Mouse (Mus musculus) liver, adult 2 months (tissue): Measurements from ENCODE around the gene Sars. TPM values are rescaled to one million over a fixed set of nuclear protein-coding genes. Genes with fewer than 3 reads are reported as not detected.

ENCODE experiments used
- DNase-seq: peaks from one replicate; pipeline ENCODE4 v3.0.0-alpha.2; 2011; ENCODE audit warnings: low read depth, low spot score; ENCODE audit errors: extremely low read depth
- H3K27ac ChIP-seq: fragments of 200-500 bp; replicated peaks from 2 replicates; pipeline ENCODE4 v1.5.1; 2012; ENCODE audit warnings: low read depth, mild to moderate bottlenecking, control low read depth, inconsistent platforms, low read length; ENCODE audit not compliant: insufficient read depth
- H3K27me3 ChIP-seq: fragments of 200-500 bp; 2 replicates; pipeline ENCODE4 v1.6.1; 2012; ENCODE audit warnings: mild to moderate bottlenecking, moderate library complexity, low read length, inconsistent platforms; ENCODE audit not compliant: control insufficient read depth, insufficient read depth
- H3K36me3 ChIP-seq: fragments of 200-500 bp; 2 replicates; pipeline ENCODE4 v1.6.1; 2012; ENCODE audit warnings: low read length, inconsistent platforms; ENCODE audit not compliant: control insufficient read depth, insufficient read depth
- H3K4me1 ChIP-seq: fragments of 200-500 bp; 2 replicates; pipeline ENCODE4 v1.6.1; 2011; ENCODE audit warnings: low read length; ENCODE audit not compliant: control insufficient read depth, insufficient read depth
- H3K4me3 ChIP-seq: fragments of 200-500 bp; 2 replicates; pipeline ENCODE4 v1.5.1; 2011; ENCODE audit warnings: low read depth, mild to moderate bottlenecking, control low read depth, low read length, moderate library complexity; ENCODE audit not compliant: insufficient read depth
- H3K79me2 ChIP-seq: fragments of 200-500 bp; 2 replicates; pipeline ENCODE4 v1.6.1; 2012; ENCODE audit warnings: inconsistent platforms, mild to moderate bottlenecking, low read length, moderate library complexity; ENCODE audit not compliant: control insufficient read depth, insufficient read depth
- H3K9ac ChIP-seq: fragments of 200-500 bp; 2 replicates; pipeline ENCODE4 v1.6.1; 2012; ENCODE audit warnings: low read depth, mild to moderate bottlenecking, control low read depth, inconsistent platforms, low read length
- CTCF ChIP-seq: fragments of 200-500 bp; IDR thresholded peaks from 2 replicates; pipeline ENCODE4 v1.5.1; 2011; ENCODE audit warnings: low read depth, low read length, control low read depth
- POLR2A ChIP-seq: fragments of 200-500 bp; IDR thresholded peaks from 2 replicates; pipeline ENCODE4 v1.6.1; 2011; ENCODE audit warnings: low read length, control low read depth; ENCODE audit not compliant: insufficient read depth; ENCODE audit errors: extremely low read depth
- WGBS: fragments of 180-500 bp; shearing (Covaris S2); methylation state at CpG from one replicate; pipeline ENCODE4 v1.1.7; 2018; 5-methylcytosine and 5-hydroxymethylcytosine counted together
- polyA plus RNA-seq: library from polyadenylated mRNA; depleted of rRNA; stranded (reverse); fragments of >200 nt; gene quantifications from 2 replicates; pipeline ENCODE4 v1.2.3, GENCODE M21; 2012
- total RNA-seq: library from RNA; depleted of rRNA; stranded (reverse); fragments of >200 nt; gene quantifications from 2 replicates; pipeline ENCODE4 v1.2.3, GENCODE M21; 2014

Gene Sars
- total and polyA plus RNA-seq, 2 experiments = 24.7 to 31.3 TPM

- H3K4me3 ChIP-seq = no peak overlapping the region
- H3K27ac ChIP-seq = no peak overlapping the region
- H3K9ac ChIP-seq = no peak overlapping the region
- DNase-seq = no peak
- H3K27me3 ChIP-seq = no peaks in the 10 kb centered on the region
- no peaks in the 10 kb centered on the region for H3K36me3 ChIP-seq
- no peaks in the 10 kb centered on the region for H3K79me2 ChIP-seq
- 82% methylated on average over 15 of the region's 15 CpGs for WGBS
- peaks cover 2% of the 10 kb centered on the region; the same call in 1 of the 2 replicates for H3K4me1 ChIP-seq
- TF ChIP-seq CTCF = no peak
- TF ChIP-seq POLR2A = no peak
Measured at GRCm38 (mm10) chr3:108392793-108393192, 52.2 kb downstream of the Sars start.

GRCm38 (mm10) chr3:108392299-108392698 lies 52.7 kb downstream of the Sars start:
- no peak overlapping the region for H3K27ac ChIP-seq
- WGBS = 29% methylated on average over 10 of the region's 10 CpGs
- no peaks in the 10 kb centered on the region for H3K79me2 ChIP-seq
- peaks cover 2% of the 10 kb centered on the region; the same call in 1 of the 2 replicates for H3K4me1 ChIP-seq
- no peak overlapping the region for H3K4me3 ChIP-seq
- no peak for DNase-seq
- no peak overlapping the region for H3K9ac ChIP-seq
- TF ChIP-seq CTCF (no peak), POLR2A (no peak)
- no peaks in the 10 kb centered on the region for H3K36me3 ChIP-seq
- no peaks in the 10 kb centered on the region for H3K27me3 ChIP-seq

- WGBS = 0% methylated on average over 5 of the region's 5 CpGs
- no peak overlapping the region for H3K27ac ChIP-seq
Measured at GRCm38 (mm10) chr3:108389111-108389545, 55.9 kb downstream of the Sars start.

DNA sequence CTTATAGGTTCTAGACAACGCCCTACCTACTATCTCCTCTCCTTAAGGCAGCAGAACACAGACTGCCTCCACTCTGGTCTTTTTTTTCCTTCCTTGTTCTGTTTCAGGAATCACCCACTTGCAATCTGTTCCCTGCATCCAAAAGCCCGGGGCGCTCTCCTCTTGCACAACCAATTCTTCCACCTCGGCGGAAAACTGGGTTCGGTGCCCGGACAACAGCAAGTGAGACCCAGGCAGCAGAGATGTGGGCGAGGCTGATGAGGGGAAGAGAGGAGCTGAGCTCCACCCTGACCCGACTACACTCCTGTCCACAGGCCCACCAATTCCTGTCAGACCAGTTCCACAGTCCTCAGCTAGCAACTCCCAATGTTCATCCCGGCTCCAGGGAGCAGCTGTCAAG lies 58.8 kb downstream of the Sars start:
- no peaks in the 10 kb centered on the region for H3K79me2 ChIP-seq
- H3K27ac ChIP-seq = no peak overlapping the region
- H3K27me3 ChIP-seq = no peaks in the 10 kb centered on the region
- no peak overlapping the region for H3K9ac ChIP-seq
- no peaks in the 10 kb centered on the region for H3K36me3 ChIP-seq
- TF ChIP-seq POLR2A (no peak), CTCF (no peak)
- DNase-seq = no peak
- peaks cover 5% of the 10 kb centered on the region; the same call in 1 of the 2 replicates for H3K4me1 ChIP-seq
- no peak overlapping the region for H3K4me3 ChIP-seq
- 83% methylated on average over 10 of the region's 10 CpGs for WGBS

More at GRCm38 (mm10) chr3:108389111-108389545, 55.9 kb downstream of the Sars start:
- Histone ChIP-seq H3K36me3 (no peaks in the 10 kb centered on the region), H3K79me2 (no peaks in the 10 kb centered on the region), H3K4me1 (peaks cover 2% of the 10 kb centered on the region; the same call in 1 of the 2 replicates), H3K4me3 (no peak overlapping the region), H3K9ac (no peak overlapping the region), H3K27me3 (no peaks in the 10 kb centered on the region)
- TF ChIP-seq CTCF (peak; percentile 97), POLR2A (no peak)
- peak; percentile 89 for DNase-seq

DNA sequence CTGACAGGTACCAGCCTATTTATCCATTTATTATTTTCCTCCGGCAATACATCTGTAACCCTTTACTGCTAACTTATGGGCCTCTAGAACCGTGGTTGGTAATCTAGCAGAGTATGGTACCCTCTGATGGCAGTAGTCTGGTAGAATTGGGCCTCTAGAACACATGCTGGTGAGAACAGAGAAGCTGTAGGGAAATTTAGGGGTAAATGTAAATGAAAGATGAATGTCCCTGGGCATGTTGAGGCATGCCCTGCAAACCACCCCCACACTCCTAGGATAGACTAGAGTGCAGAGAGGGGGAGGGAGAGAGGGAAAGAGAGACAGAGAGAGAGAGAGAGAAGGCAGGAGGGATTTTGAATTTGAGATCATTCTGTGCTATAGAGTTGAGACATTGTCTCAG lies 60.6 kb downstream of the Sars start:
- DNase-seq = no peak
- Histone ChIP-seq H3K27me3 (no peaks in the 10 kb centered on the region), H3K9ac (no peak overlapping the region), H3K27ac (no peak overlapping the region), H3K36me3 (no peaks in the 10 kb centered on the region), H3K4me1 (peaks cover 4% of the 10 kb centered on the region; the same call in 1 of the 2 replicates), H3K79me2 (no peaks in the 10 kb centered on the region), H3K4me3 (no peak overlapping the region)
- 62% methylated on average over 2 of the region's 2 CpGs for WGBS
- TF ChIP-seq POLR2A = no peak
- no peak for TF ChIP-seq CTCF
